Mouse (Mus musculus) limb, embryonic 12.5 days (tissue): ENCODE data around the gene Zscan26. TPM values are rescaled to one million over a fixed set of nuclear protein-coding genes. Genes with fewer than 3 reads are reported as not detected.
"Not testable (repeated sequence)": the region's sequence is repeated elsewhere in the genome, so short reads cannot be mapped to it uniquely, and the experiment has no call there.

ENCODE experiments used
- ATAC-seq: fragments of 200-750 bp; cut with Nextera tagmentation; 2 replicates; pipeline ENCODE4 v1.8.0; 2017; ENCODE audit warnings: low read depth, moderate TSS enrichment; ENCODE audit not compliant: insufficient number of reproducible peaks, insufficient read depth, low FRiP score, low TSS enrichment
- H3K27ac ChIP-seq: fragments of 300-500 bp; sonication (generic); 2 replicates; pipeline ENCODE4 v1.5.1; 2016; ENCODE audit warnings: mild to moderate bottlenecking, moderate library complexity
- H3K27me3 ChIP-seq: fragments of 300-500 bp; sonication (generic); 2 replicates; pipeline ENCODE4 v1.6.1; 2016; ENCODE audit warnings: mild to moderate bottlenecking, moderate library complexity
- H3K36me3 ChIP-seq: fragments of 300-500 bp; sonication (generic); 2 replicates; pipeline ENCODE4 v1.6.1; 2016; ENCODE audit warnings: mild to moderate bottlenecking, moderate library complexity
- H3K4me1 ChIP-seq: fragments of 300-500 bp; sonication (generic); replicated peaks from 2 replicates; pipeline ENCODE4 v1.6.1; 2016
- H3K4me2 ChIP-seq: fragments of 300-500 bp; sonication (generic); 2 replicates; pipeline ENCODE4 v1.6.1; 2016; ENCODE audit warnings: mild to moderate bottlenecking, moderate library complexity
- H3K4me3 ChIP-seq: fragments of 300-500 bp; sonication (generic); replicated peaks from 2 replicates; pipeline ENCODE4 v1.5.1; 2016; ENCODE audit warnings: mild to moderate bottlenecking
- H3K9ac ChIP-seq: fragments of 300-500 bp; sonication (generic); replicated peaks from 2 replicates; pipeline ENCODE4 v1.6.1; 2016; ENCODE audit warnings: mild to moderate bottlenecking, moderate library complexity
- H3K9me3 ChIP-seq: fragments of 300-500 bp; sonication (generic); 2 replicates; pipeline ENCODE4 v1.6.1; 2016; ENCODE audit warnings: mild to moderate bottlenecking, moderate library complexity
- WGBS: fragments of 180-500 bp; shearing (Covaris S2); methylation state at CpG from one replicate; pipeline ENCODE4 v1.1.7; 2016; 5-methylcytosine and 5-hydroxymethylcytosine counted together
- microRNA counts: library from miRNA; unstranded; fragments of <30 nt; microRNA quantifications from one replicate; lab custom pipeline; 2017
- microRNA-seq: library from miRNA; unstranded; fragments of <30 nt; microRNA quantifications from one replicate; pipeline ENCODE4, GENCODE M21; 2017
- polyA plus RNA-seq: library from polyadenylated mRNA; unstranded; fragments of >200 nt; fragmentation: Nextera tagmentation; extraction: Ambion mirVana; gene quantifications from 2 replicates; pipeline ENCODE4 v1.2.1, GENCODE M21; 2016

Zscan26 gene
- polyA plus RNA-seq, 1 experiment from 2014 or later, result 36.0 TPM

DNA sequence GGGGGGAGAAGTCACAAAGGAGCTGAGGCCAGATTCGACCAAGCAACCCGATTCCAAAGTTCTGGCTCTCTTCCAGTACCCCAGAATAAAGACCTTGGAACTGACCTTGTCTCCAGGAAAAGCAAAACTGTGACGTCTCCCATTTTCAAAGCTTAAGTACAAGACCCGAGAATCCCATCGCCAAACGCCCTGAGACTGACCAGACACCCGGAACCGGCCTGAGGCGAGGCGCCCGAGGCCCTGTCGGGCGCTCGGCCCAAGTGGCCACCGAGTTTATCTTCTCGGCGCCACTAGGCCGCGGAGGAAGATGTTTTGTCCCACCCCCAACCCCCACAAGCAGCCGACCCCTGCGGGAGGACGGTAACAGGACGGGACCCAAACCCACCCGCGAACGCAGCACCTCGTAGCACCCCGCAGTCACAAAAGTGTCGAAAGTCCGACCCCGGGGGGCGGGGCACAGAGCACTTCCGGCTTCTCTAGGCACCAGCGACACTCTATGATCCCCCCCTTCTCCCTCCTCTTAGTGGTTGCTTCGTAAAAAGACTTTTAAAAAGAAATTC lies 51.2 kb downstream of the Zscan26 start, which contains the start of gene Zkscan3:
Zkscan3 (minus strand) TSS at position 469 of the 560 bp plus-strand sequence.
- Histone ChIP-seq H3K9me3 (no peaks in the 10 kb centered on the region), H3K36me3 (peaks cover 17% of the 10 kb centered on the region), H3K27ac (peak within 1 kb of the TSS; percentile 76), H3K27me3 (no peaks in the 10 kb centered on the region), H3K9ac (peak within 1 kb of the TSS; percentile 81), H3K4me1 (peaks cover 9% of the 10 kb centered on the region), H3K4me2 (peak within 1 kb of the TSS; percentile 76), H3K4me3 (peak within 1 kb of the TSS; percentile 81)
- ATAC-seq, result peak; percentile 87
- under 1% methylated on average over 35 of the region's 35 CpGs for WGBS

DNA sequence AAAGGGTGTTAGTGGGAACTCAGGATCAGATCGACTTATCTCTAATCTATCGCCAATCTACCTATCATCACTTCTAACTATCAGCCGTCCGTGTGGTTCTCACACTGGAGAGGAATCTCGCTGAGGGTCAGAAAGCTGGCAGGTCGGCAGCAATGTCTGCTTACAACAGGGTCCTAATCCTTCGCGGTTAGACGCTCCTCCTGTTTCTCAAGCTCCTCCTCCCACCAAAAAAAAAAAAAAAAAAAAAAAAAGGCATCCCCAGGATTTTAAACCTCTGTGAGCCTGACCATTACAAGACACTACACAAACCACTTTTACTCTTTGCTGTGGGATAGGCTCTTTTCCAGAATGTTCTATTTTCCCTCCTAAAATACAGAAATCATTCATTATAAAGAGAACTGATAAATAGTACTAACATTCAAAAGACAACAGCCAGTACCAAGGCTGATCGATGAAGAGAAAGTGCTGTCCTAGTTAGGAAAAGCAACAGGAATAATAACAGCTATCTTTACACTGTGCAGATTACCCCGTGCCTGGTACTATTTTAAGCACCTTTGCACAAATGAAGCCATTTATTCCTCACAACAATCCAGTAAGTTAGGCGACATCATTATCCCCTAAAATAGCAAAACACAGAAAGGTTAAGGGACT lies 51.8 kb downstream of the Zscan26 start:
- Histone ChIP-seq H3K9ac (peak overlapping the region; percentile 81), H3K9me3 (no peaks in the 10 kb centered on the region), H3K4me3 (peak overlapping the region; percentile 81), H3K4me2 (peak overlapping the region; percentile 76), H3K27ac (peak overlapping the region; percentile 76), H3K36me3 (peaks cover 22% of the 10 kb centered on the region), H3K4me1 (peaks cover 9% of the 10 kb centered on the region), H3K27me3 (no peaks in the 10 kb centered on the region)
- ATAC-seq, result peak; percentile 50
- 15% methylated on average over 12 of the region's 12 CpGs for WGBS

DNA sequence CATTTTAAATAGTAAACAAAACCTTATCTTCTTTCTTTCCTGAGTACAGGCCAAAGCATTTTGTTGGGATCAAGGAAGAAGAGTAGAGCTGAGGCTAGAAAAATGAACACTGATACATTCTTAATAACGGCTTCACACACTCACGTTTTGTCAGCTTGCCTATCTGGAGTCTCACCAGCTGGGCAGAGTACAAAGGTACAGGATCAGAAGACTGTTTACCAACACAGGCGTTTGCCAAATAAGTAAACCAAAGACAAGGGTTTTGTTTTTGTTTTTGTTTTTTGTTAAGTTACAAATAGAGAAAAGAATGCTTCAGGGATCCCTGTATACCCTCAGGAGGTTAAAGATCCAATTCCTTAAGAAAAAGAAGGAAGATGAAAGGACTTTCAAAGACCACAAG lies 52.4 kb downstream of the Zscan26 start:
- Histone ChIP-seq H3K36me3 (peaks cover 28% of the 10 kb centered on the region), H3K27ac (no peak overlapping the region), H3K4me2 (peak overlapping the region; percentile 76), H3K27me3 (no peaks in the 10 kb centered on the region), H3K9me3 (no peaks in the 10 kb centered on the region), H3K9ac (no peak overlapping the region), H3K4me3 (peak overlapping the region; percentile 81), H3K4me1 (peaks cover 9% of the 10 kb centered on the region)
- 77% methylated on average over 3 of the region's 3 CpGs for WGBS
- no peak for ATAC-seq

GRCm38 (mm10) chr13:21397486-21397885 lies 56.0 kb downstream of the Zscan26 start:
- Histone ChIP-seq H3K4me3 (no peak overlapping the region), H3K9ac (no peak overlapping the region), H3K9me3 (no peaks in the 10 kb centered on the region), H3K36me3 (peaks cover 61% of the 10 kb centered on the region), H3K27ac (no peak overlapping the region), H3K4me1 (peaks cover 9% of the 10 kb centered on the region), H3K27me3 (no peaks in the 10 kb centered on the region), H3K4me2 (no peak overlapping the region)
- WGBS, result 88% methylated on average over 2 of the region's 2 CpGs
- no peak for ATAC-seq

- H3K4me2 ChIP-seq, ATAC-seq, H3K27ac ChIP-seq, H3K9ac ChIP-seq, H3K27me3 ChIP-seq, H3K4me3 ChIP-seq, H3K4me1 ChIP-seq, H3K9me3 ChIP-seq: not testable (repeated sequence)
- H3K36me3 ChIP-seq, result peaks cover 76% of the 10 kb centered on the region
- 93% methylated on average over 18 of the region's 18 CpGs for WGBS
These were observed 57.5 kb downstream of the Zscan26 start for GRCm38 (mm10) chr13:21396048-21396447.

DNA sequence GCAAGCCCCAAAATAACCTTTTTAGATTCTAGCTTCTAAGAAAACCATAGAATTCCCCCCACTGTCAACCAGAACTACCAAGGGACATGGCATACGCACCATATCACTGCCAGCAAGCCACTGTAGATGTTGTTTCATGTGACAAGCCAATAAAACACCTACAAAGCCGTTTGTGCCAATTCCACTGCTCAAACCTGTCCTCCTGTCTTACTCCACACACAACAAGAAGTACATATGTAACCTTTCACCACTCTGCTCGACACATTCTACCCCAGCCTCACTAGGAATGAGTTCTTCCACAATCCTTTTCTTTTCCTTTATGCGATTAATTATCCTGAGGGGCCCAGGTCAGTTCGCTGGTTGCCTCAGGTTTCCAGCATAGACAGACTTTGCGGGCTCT lies 57.9 kb downstream of the Zscan26 start:
- no peak overlapping the region for H3K4me3 ChIP-seq
- WGBS, result 93% methylated on average over 6 of the region's 6 CpGs
- H3K9me3 ChIP-seq, result no peaks in the 10 kb centered on the region
- no peak for ATAC-seq
- no peaks in the 10 kb centered on the region for H3K27me3 ChIP-seq
- H3K4me1 ChIP-seq, result no peaks in the 10 kb centered on the region
- H3K4me2 ChIP-seq, result no peak overlapping the region
- H3K36me3 ChIP-seq, result peaks cover 80% of the 10 kb centered on the region
- no peak overlapping the region for H3K9ac ChIP-seq
- H3K27ac ChIP-seq, result no peak overlapping the region

GRCm38 (mm10) chr13:21395211-21395610 lies 58.3 kb downstream of the Zscan26 start:
- H3K4me1 ChIP-seq, result no peaks in the 10 kb centered on the region
- no peak overlapping the region for H3K27ac ChIP-seq
- H3K9ac ChIP-seq, result no peak overlapping the region
- 93% methylated on average over 1 of the region's 1 CpGs for WGBS
- no peaks in the 10 kb centered on the region for H3K27me3 ChIP-seq
- no peak overlapping the region for H3K4me3 ChIP-seq
- H3K9me3 ChIP-seq, result no peaks in the 10 kb centered on the region
- ATAC-seq, result no peak
- H3K4me2 ChIP-seq, result no peak overlapping the region
- H3K36me3 ChIP-seq, result peaks cover 82% of the 10 kb centered on the region

MicroRNA genes within 50 kb of the gene (microRNA counts, 519-probe panel; counts per million panel counts)
- microRNA mmu-miR-1896 (lab: Ali Mortazavi, UCI), result 4,904 counts per million, percentile 45 among the panel's probes with 10 or more counts

Small RNA genes within 50 kb of the gene (microRNA-seq; reads per million reads assigned to microRNA genes)
- gene Mir1896 (not detected), gene Mir6942 (not detected)

Other genes starting within 250 kb of the Zscan26 start
- gene Gpx5, start 161.0 kb downstream of the Zscan26 start, polyA plus RNA-seq, result not detected in 2 replicates
- gene Gpx6, start 141.6 kb downstream of the Zscan26 start, polyA plus RNA-seq, result 0.60 and 0.73 TPM in 2 replicates
- not detected in 2 replicates for gene Olfr1367, start 106.8 kb downstream of the Zscan26 start, polyA plus RNA-seq
- gene Zscan12, start 90.9 kb downstream of the Zscan26 start, polyA plus RNA-seq, result 16.4 and 17.1 TPM in 2 replicates
- 103 and 105 TPM in 2 replicates for gene Zkscan3, start 51.0 kb downstream of the Zscan26 start, polyA plus RNA-seq
- gene Pgbd1, start 12.7 kb downstream of the Zscan26 start, polyA plus RNA-seq, result 5.0 TPM in 2 replicates
- gene Nkapl, start 14.8 kb upstream of the Zscan26 start, polyA plus RNA-seq, result 2.1 TPM in 2 replicates
- 3.6 and 4.1 TPM in 2 replicates for gene Zkscan4, start 25.2 kb upstream of the Zscan26 start, polyA plus RNA-seq
- not detected in 2 replicates for gene Gm10065, start 25.7 kb upstream of the Zscan26 start, polyA plus RNA-seq
- gene AK157302, start 41.5 kb upstream of the Zscan26 start, polyA plus RNA-seq, result 0.42 and 0.48 TPM in 2 replicates
- 4.7 and 4.8 TPM in 2 replicates for gene Gm11273, start 47.7 kb upstream of the Zscan26 start, polyA plus RNA-seq
- gene Zkscan8, start 77.4 kb upstream of the Zscan26 start, polyA plus RNA-seq, result 8.4 and 8.7 TPM in 2 replicates
- 0.12 and 0.18 TPM in 2 replicates for gene Olfr1366, start 89.1 kb upstream of the Zscan26 start, polyA plus RNA-seq
- gene Olfr1535, start 106.2 kb upstream of the Zscan26 start, polyA plus RNA-seq, result 0.05 TPM in 1 of 2 replicates, not detected in the other
- gene Olfr1364, start 128.0 kb upstream of the Zscan26 start, polyA plus RNA-seq, result not detected in 2 replicates
- not detected in 2 replicates for gene Olfr1362, start 160.3 kb upstream of the Zscan26 start, polyA plus RNA-seq
- gene Olfr11, start 188.8 kb upstream of the Zscan26 start, polyA plus RNA-seq, result not detected in 2 replicates
- not detected in 2 replicates for gene Olfr1361, start 209.7 kb upstream of the Zscan26 start, polyA plus RNA-seq
- gene Olfr1360, start 223.7 kb upstream of the Zscan26 start, polyA plus RNA-seq, result not detected in 2 replicates
- gene Olfr1359, start 244.4 kb upstream of the Zscan26 start, polyA plus RNA-seq, result not detected in 2 replicates